Mouse (Mus musculus) urinary bladder, postnatal 4 days (tissue): ENCODE data around the gene Chst8.
A peak's percentile ranks its signal among the peaks of the same experiment; 100 is the strongest.

ENCODE experiments used
- DNase-seq, 2 experiments: peaks; one replicate each; pipeline ENCODE4 v3.0.0; 2021 to 2022; ENCODE audit warnings: low spot score in 2 of 2

Gene Chst8

DNA sequence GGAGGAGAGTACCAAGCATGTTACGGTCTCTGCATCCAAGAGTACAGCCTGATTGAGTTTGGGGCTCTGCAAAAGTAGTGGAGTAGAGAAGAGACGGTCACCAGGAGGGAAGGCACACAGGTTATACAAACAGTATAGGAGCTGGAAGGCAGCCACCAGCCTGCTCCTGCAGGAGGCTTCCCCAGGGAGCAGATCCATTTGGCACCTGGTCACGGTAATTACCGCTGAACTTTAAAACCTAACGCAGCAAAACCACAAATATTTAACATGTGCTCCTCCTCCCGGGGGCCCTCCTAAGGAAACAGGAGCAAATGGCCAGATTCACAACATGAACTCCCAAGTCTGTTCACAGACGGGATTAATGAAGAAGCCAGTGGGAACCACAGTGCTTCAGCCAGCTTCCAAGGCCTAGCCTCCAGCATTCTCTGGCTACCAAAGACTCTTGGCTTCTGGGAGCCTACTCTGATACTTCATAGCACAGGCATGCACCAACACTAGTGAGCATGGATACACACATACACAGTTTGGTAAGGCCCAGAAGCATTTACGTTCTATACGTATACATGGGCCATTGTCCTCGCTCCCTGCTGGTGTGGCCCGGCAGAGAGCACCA is 97.6 kb downstream of the Chst8 start:
- no peak for DNase-seq

DNA sequence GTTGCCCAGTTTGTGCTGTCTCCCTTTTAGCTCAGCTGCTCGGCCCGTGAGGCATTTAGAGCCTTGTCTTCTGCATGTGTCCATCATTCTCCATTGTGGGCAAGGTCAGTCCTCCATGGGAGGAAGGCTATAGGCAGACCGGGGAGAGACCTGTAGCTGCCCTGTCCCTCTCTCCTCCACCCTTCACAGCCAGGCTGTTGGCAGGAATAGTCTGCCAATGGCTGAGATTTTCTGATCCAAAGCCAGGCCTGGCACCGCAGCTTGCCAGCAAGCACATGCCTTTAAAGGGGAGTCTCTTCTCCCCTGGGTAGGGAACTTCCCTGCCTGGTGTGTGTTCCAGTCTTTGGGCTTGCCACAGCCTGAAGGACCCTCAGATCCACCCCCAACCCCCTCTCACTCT is 103.4 kb downstream of the Chst8 start:
- DNase-seq, result no peak

DNA sequence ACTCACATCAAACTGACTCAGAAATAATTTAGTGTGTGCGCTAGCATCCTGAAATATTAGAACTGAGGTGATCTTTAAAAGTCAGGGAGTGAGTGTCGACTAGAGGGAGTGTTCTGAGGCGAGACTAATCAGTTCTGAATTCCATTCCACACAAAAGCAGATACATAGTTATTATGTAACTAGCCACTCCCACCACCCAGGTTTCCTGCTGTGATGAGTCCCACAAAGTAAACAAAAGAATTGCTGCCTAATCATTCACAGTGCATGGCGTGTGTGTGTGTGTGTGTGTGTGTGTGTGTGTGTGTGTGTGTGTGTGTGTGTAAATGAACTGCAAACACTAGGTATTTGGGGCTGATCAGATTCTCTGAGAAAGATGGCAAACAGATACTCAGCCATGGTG is 108.1 kb downstream of the Chst8 start:
- no peak for DNase-seq

DNA sequence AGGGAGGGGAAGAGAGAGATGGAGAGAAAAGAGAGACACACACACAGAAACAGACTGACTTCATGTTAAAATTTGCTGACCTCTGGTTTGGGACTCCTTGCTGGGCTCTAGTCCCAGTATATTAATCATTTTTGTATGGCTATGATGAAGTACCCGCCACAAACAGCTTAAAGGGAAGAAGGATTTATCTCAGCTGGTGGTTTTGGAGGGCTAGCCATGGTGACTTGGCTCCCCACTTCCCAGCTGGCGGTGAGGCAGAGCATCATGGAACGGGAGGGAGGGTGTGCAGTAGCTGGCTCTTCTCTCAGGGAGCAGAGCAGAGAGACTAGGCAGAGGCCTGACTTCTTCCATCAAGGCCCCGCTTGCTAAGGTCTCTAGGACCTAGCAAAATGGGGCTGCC is 109.1 kb downstream of the Chst8 start:
- no peak for DNase-seq

DNA sequence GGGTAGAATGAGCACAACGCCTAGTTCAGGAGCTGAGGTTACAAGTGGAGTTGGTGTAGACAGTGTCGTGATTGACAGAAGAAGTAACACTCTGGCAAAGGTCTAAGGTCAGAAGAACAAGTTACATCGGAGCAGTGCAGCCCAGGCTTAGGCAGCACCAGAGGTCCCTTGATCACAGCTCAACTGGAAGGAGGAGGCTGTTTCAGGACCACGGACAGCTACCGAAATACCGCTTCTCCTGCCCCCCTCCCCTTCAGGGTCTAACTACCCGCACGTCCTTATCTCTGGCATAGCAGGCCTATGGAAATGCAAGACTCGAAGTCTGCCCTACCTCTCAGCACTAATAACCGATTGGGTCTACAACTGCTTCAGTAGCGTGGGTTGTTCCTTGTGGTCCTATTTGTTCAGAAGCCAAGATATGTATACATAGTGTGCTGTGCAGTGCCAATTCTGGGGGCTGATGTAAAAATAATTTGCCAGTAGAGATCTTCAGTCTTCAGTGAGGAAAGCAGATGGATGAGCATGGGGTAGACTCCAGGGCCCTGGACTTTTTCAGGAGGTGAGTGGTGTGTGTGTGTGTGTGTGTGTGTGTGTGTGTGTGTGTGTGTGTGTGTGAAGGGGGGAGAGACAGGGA is 109.7 kb downstream of the Chst8 start:
- peak in 1 of 2 experiments; percentile 67 for DNase-seq

DNA sequence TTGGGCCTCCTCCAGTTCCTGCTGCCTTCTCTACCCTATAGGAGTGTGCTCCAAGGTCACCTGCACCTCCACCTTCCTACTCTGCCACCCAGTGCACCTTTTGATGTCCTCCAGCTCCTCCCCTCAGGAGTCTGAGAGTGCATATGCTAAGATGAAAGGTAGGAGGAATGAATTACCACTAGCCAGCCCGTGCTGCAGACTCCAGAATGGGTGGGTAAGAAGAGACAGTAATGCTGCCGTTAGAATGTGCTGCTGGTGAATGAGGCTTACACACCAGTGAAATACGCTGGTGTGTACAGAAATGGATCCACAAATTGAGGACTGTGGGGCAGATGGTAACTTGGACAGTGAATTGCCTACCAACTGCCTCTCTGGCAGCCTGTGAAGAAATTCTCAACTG is 112.6 kb downstream of the Chst8 start:
- DNase-seq, result no peak

DNA sequence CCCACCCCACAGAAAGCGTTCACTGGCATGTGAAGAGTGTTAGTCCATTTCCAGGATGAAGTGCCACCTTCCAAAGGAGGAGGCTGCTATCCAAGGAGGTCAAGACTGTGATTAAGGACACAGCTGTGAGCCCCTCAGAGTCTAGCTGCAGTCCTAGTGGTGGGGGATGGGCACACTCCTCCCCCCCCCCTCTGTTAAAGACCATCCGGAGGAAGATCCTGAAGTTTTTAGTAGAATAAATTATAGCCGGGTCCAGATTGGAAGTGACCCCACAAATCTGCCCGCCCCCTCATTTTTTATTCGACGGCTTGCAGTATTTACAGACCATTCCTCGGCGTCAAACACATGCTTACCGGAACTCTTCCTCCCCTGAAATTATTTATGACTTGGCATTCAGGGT is 114.3 kb downstream of the Chst8 start:
- DNase-seq, result no peak

DNA sequence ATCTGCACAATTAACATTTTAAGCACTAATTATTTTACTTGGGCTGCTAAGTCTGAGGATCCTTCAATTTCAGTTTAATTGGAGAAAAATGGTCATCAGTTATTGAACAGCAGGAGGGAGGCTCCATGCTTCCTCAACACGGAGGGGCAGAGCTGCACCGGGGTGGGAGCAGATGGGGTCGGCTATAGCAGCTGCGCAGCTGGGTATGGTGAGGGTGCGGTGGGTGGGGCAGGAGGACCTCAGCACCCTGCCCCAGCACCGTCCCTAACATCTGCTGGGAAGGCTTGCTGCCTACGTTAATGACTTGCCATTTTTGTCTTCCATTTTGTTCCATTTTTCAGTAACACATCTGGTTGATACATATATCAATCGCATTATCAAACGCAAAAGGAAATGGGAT is 116.4 kb downstream of the Chst8 start:
- no peak for DNase-seq

DNA sequence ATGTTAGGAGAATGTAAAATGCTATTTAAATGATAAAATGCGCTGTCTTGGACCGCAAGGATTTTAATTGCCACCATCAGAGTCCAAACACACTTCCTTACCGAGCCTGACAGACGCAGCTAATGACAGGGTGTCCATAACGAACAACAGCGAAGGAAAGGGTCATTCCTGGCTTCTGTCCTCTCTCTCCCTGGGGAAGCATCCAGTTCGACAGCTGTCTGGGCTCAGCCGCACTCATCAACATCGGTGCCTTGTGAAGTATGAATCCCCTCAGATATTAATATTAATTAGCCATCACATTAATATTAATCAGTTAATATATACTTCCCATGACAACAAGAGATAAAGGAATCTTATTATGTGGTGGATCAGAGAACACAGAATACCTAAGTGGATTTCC is 117.6 kb downstream of the Chst8 start:
- no peak for DNase-seq

DNA sequence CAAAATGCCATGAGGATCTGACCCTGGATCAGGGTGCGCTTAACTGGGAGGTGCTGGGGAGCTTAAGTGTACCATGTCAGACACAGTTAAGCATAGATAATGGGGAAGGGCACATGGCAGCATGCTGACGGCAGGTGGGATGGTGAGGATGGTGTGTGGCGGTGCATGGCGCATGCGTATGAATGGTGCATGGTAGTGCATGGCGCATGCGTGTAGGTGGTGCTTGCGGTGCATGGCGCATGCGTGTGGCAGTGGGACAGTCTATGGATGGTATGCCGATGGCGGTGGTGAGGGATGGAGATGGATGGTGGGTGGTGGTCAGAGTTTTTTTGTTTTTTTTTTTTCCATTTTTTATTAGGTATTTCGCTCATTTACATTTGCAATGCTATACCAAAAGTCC is 118.6 kb downstream of the Chst8 start:
- no peak for DNase-seq

DNA sequence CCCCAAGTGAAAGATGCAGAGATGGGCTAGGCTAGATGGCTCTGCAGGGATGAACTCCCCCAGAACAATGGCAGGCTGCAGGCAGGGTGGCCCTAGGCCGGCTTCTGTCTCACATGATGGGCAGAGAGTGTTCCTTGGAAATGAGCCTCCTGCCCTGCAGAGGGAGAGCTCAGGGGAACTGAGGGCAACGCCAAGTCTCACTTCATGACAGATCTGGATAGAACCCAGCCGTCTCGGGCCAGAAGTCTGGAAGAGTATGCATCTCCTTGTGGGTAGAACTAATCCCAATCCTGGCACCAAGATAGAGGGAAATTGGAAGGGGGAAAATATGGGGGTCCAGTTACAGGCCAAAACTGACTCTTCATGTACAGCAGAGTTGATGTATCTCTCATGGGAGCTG is 119.4 kb downstream of the Chst8 start:
- DNase-seq, result no peak

DNA sequence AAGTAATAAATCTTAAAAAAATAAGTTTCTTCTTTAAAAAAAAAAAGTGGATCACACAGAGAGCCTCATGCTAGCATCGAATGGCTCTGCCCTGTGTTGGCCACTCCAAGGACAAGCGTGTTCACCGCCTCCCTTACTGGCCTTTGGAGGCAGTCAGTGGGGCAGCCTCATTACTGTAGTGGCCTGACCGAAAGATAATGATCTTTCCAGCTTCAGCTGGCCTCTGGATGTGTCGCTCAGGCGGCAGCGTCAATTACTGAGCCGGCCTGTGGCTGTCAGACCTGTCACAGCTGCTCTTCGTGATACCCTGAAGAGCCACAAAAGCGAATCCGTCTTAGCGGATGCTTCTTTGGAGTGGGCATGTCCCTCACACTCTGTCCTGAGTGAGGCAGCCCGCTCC is 122.4 kb downstream of the Chst8 start:
- DNase-seq, result no peak

DNA sequence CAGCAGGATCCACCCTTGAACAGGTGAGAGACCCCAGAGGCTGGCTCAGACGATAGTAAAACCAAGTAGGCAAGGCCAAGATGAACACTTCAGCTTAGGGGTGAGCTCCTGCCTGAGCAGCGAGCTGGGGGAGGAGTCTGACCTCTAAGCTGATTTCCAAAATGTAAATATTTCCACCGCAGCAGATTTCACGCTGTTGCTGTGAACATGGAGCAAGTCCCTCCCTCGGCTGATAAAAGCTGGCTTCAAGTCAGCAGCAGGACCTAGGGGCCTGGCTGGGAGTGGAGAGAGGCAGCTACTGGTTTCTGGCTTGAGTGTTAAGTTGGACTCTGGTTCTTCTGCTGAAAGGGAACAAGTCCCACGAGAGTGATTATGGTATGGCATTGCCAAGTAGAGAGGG is 123.5 kb downstream of the Chst8 start:
- DNase-seq, result no peak

DNA sequence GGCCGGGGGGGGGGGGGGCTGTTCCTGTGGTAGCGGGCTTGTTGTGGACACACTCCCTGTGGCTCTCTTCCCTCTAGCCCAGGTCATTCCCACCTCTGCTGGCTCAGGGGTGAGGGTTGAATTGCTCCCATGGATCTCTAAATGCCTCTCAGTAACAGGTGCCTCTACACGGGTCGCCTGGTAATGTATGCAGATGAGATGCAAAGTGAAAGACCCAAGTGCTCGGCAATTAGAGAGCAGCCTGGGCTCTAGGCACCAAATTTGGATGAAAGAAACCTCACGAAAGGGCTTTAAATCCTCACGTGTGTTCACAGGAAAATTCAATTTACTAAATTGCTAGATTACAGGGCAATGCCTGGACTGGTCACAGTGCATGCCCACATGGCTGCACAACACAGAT is 126.7 kb downstream of the Chst8 start:
- no peak for DNase-seq

DNA sequence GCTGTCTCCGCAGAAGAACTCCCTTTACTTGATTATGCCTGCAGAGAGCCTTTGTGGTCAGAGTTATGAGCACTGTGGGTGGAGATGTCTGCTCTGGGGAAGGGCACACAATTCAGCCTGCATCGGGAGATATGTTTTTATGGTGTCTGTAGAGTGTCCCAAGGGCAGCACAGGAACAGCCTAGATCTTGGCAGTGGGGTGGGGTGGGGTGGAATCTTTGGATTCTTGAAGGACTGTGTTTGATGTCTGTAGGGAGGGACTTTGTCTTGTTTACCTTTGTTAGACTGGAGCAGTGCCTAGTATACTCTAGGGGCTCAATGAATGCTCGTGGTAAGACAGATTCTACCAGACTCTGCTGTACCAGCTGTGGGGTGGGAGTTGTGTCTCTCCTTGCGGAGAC is 127.3 kb downstream of the Chst8 start:
- no peak for DNase-seq

DNA sequence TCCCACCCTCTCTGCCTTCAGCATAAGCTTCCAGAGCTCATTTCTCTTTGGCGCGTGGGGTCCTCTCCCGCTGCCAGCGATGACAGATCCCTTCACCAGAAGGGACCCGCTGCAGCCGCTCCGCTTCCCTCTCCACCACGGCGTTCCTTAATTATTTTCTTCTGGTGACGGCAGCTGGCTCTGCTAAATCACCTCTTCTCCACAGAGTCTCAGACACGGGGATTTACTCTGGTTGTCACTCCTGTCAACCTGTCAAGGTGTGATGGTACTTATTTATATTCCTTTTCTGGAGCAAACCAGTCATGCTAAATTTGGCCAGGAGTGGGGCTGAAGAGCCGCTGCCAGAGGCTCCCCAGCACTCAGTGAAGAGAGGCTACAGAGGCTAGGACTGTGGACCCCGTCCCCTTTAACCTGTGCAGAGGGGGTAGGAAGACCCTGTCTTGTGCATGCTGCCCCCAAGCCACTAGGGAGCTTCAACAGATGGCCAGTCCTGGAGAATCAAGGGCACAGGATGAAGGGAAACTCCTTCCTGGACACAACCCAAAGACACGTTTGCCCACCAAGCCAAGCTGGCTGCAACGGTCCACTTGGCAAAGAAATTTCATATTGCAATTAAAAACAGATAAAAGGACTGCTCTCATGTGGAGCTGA is 131.6 kb downstream of the Chst8 start:
- no peak for DNase-seq

DNA sequence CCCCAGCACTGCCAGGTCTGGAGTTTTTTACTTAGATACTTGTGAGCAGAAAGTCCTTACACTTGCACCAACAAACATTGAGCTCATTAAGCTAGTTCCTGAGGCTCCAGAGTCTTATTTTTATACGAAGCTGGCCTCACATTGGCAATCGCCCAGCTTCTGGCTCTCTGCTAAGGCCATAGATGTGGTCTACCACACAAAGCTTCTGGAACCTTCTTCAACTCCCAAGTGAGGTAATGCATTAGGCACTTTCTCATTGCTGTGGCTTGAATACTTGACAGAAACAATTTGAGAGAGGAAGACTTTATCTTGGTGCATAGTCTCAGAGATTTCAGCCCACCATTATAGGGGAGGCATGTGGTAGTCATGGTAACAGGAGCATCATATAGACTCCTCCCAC is 132.6 kb downstream of the Chst8 start:
- no peak for DNase-seq

DNA sequence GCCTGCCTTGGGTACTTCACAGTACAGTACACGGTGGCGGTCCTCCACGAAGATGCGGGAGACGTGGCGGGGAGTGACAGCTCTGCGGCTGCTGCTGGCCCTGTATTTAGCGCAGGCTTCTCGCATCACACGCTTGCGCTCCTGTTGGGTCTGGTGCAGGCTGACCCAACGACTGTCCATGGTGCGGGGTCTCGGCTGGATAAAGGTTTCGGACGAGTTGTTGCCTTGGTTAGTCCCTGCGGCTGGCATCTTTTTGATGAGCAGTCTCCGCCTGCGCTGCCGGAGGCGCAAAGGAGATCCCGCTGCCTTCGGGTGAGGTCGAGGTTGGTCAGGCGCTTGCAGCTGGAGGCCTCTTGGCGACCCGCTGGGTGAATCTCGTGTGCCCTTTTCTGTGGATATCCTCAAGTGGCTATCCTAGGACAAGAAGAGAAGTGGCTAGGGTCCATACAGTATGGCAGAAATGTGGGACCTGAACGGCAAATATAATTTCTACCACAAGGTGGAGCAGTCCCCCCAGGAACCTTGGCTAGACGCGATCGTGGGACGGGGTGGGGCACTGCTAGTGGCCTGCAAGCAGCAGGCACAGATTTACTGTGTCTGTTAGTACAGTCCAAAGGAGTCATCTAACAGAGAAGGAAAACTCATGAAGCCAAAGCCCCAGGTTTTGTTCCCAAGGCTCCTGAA is 136.5 kb downstream of the Chst8 start:
- DNase-seq, result peak; percentile 65 to 84

DNA sequence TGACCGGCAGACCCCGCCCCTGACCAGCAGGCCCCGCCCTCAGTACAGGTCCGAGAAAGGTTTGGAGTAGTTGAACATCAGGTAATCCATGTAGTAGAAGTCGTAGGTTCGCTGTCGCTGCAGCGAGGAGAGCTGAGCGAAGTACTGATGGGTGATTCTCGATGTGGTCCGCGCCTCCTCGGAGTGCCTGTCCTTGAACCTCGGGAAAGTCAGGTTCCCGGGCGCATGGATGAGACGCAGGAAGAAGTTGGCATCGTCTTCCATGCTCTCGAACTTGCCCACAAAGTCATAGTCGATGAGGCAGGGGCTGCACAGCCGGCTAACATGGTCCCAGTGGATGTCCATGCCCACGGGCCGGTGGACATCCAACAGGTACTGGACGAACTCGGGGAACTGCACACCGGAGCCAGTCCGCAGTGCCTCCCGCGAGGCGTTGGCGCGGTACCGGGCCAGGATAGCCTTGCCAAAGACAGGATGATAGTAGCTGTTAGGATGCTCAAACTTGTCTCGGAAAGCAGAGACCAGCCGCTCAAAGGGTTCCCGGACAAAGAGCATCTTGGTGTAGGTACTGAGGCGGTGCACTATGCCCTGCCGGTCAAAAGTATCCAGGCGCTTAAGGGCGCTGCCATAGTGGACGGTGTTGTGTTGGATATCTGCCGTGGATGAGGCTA is 137.3 kb downstream of the Chst8 start:
- no peak for DNase-seq

DNA sequence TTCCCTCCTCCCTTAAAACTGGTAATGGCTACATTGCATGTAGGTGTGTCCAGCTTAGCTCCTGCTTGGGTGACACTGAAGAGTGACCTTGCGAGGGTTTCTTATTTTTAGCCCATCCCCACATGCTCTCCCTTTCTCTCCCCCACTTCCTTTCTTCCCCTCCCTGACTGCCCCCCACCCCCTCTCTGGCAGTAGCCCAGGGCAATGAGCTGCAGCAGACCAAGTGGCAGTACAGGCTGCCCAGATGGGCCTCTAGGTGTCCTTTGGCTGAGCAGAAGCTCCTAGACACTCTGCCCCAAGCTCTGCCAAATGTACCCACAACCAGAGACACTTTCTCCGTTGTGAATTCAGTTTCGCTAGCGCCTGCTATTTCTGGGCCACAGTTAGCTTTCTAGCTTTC is 139.6 kb downstream of the Chst8 start:
- no peak for DNase-seq

DNA sequence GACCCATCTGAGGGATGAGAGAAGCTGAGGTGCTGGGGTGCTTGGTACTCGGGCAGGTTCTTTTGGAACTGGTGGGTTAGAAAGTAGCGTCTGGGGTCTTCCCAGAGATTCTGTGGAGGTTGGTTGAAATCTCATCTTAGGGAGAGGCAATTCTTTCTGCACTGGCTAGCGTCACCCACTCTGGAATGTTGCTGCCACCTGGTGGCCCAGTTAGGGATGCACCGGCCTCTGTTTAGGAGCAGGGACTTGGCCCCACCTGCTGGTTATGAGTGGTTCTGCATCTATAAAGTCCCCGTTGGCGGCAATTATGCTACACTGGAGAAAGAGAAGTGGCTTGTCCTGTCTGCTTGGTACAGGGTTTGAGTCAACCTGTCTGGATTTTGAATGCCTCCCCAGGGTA is 140.6 kb downstream of the Chst8 start:
- peak; percentile 83 to 91 for DNase-seq

DNA sequence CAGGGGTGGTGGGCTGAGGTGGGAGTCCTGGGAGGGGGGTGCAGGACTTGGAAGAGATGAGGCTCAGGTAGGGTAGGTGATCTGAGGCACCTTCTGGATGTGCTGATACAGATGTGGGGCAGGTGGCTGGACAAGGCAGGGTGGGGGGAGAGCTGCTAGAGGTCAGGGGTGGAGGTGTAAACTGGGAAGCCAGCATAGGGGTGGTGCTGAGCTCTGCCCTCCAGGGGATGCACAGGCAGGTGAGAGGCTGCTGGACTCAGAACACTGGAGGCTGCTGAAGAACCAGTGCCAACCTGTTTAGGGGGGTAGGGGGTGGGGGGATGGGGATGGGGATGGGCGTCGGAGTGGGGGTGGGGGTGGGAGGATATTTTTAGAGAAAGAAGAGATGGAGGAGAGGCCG is 141.7 kb downstream of the Chst8 start:
- DNase-seq, result no peak
